Comparison of ENCODE assay signal across 26 mouse cellular contexts in the genomic region with DNA sequence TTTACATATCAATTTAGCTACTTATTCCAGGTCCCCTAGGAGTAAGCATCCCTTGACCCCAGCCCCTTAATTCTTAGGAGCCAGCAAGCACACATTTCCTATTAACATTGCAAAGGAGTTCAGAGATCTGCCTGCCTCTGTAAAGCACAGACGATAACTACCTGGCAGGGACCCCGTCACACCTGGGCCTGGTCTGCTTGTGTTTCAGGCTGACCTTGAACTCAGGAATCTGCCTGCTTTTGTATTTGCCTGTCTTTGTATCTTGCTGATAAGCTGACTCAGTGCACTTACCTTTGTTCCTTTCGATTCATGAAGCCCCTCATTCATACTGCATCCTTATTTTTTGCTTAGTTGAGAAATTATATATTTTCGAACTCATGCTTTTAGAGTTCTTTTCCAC. TPM values are rescaled to one million over a fixed set of nuclear protein-coding genes. Genes with fewer than 3 reads are reported as not detected.
A peak's percentile ranks its signal among the peaks of the same experiment; 100 is the strongest.
DNase-seq lines count a peak whose midpoint lies in the region; ATAC-seq and TF ChIP-seq lines count a peak whose summit lies in the region.
"Had no signal": no experiment of that assay in that cellular context is flagged by ENCODE, and none has a peak within 500 bp of the region (broad histone marks: within the 10 kb centered on the region; RNA-seq: fewer than 3 reads in every experiment).

No protein-coding gene starts in this region.

- in situ Hi-C loops in ES-E14 (cut with MboI; ENCODE audit: low sequenced_read_pairs in 2 of 2, unreplicated experiment in 2 of 2), result no loop called here

- TF ChIP-seq POLR2A in ES-Bruce4 (IDR thresholded peaks at IDR 0.05; ENCODE audit: insufficient read depth, low read length), result no peak

- TF ChIP-seq CTCF in ES-Bruce4 (IDR thresholded peaks at IDR 0.05; ENCODE audit: low read depth, low read length), result no peak

- no peak overlapping the region for H3K4me2 ChIP-seq in forebrain, embryonic 11.5 days (ENCODE audit: low read depth, low read length, severe bottlenecking)
- H3K4me2 ChIP-seq in forebrain, embryonic 14.5 days (ENCODE audit: low read length), result no peak overlapping the region
- H3K4me2 ChIP-seq: embryonic facial prominence, embryonic 12.5 days; forebrain, embryonic 12.5 days; forebrain, embryonic 15.5 days had no signal

- H3K27me3 ChIP-seq in forebrain, embryonic 11.5 days (ENCODE audit: control insufficient read depth, insufficient read depth, low read length), result no peaks in the 10 kb centered on the region
- no peaks in the 10 kb centered on the region for H3K27me3 ChIP-seq in forebrain, embryonic 14.5 days (replicated peaks; ENCODE audit: control insufficient read depth, insufficient read depth, low read length)
- H3K27me3 ChIP-seq in ES-Bruce4 (ENCODE audit: control insufficient read depth, insufficient read depth, low read length, poor library complexity, severe bottlenecking), result no peaks in the 10 kb centered on the region
- H3K27me3 ChIP-seq: CH12.LX; embryonic facial prominence, embryonic 12.5 days; forebrain, embryonic 12.5 days; forebrain, embryonic 15.5 days had no signal

- no peak overlapping the region for H3K9ac ChIP-seq in forebrain, embryonic 11.5 days (ENCODE audit: low read length)
- no peak overlapping the region for H3K9ac ChIP-seq in forebrain, embryonic 14.5 days (ENCODE audit: low read length)
- H3K9ac ChIP-seq in ES-Bruce4 (ENCODE audit: low read depth, poor library complexity, severe bottlenecking) (no peak overlapping the region), ES-E14 (ENCODE audit: insufficient read depth, low read depth, low read length, poor library complexity, severe bottlenecking) (no peak overlapping the region)
- H3K9ac ChIP-seq: embryonic facial prominence, embryonic 12.5 days; forebrain, embryonic 12.5 days; forebrain, embryonic 15.5 days; forebrain, postnatal 0 days had no signal

- H3K36me3 ChIP-seq in forebrain, embryonic 11.5 days (ENCODE audit: control insufficient read depth, insufficient read depth, low read length), result no peaks in the 10 kb centered on the region
- peaks cover 10% of the 10 kb centered on the region for H3K36me3 ChIP-seq in forebrain, embryonic 14.5 days (ENCODE audit: control insufficient read depth, insufficient read depth, low read length)
- peaks cover 10% of the 10 kb centered on the region for H3K36me3 ChIP-seq in ES-Bruce4 (ENCODE audit: control insufficient read depth, insufficient read depth, low read length, poor library complexity, severe bottlenecking)
- peaks cover 8% of the 10 kb centered on the region; the same call in 1 of the 2 replicates for H3K36me3 ChIP-seq in ES-E14 (ENCODE audit: control insufficient read depth, insufficient read depth, low read length, poor library complexity, severe bottlenecking)

- no peaks in the 10 kb centered on the region for H3K4me1 ChIP-seq in forebrain, embryonic 11.5 days (replicated peaks; ENCODE audit: control insufficient read depth, insufficient read depth, low read length)
- no peaks in the 10 kb centered on the region for H3K4me1 ChIP-seq in forebrain, embryonic 14.5 days (ENCODE audit: control insufficient read depth, insufficient read depth, low read length)
- H3K4me1 ChIP-seq in ES-Bruce4 (ENCODE audit: control insufficient read depth, insufficient read depth, low read length) (no peaks in the 10 kb centered on the region), ES-E14 (ENCODE audit: control insufficient read depth in 2 of 2, insufficient read depth in 2 of 2, low read length in 2 of 2, poor library complexity in 1 of 2) (peaks cover 0 to 23% of the 10 kb centered on the region in 2 experiments; a peak in 3 of 4 replicates)
- H3K4me1 ChIP-seq: embryonic facial prominence, embryonic 12.5 days; forebrain, embryonic 12.5 days; forebrain, embryonic 15.5 days had no signal

- peak; percentile 24 for DNase-seq in forebrain, embryonic 11.5 days (ENCODE audit: low spot score)
- no peak for DNase-seq in forebrain, embryonic 14.5 days (ENCODE audit: low spot score)
- DNase-seq in ES-E14 (ENCODE audit: low read depth, low spot score), result no peak
- peak; percentile 33 for DNase-seq in ZHBTc4 (ENCODE audit: low read depth, low spot score)
- DNase-seq in right cerebral cortex, postnatal 10 days (ENCODE audit: low spot score in 2 of 2), result no peak
- DNase-seq in adrenal gland, postnatal 10 days, result no peak
- DNase-seq: adrenal gland, adult 2 months; adrenal gland, postnatal 14 days; adrenal gland, postnatal 36 days; B cell, adult 2 months; cerebellum, adult 11-12 months; cerebellum, adult 2 months; cerebellum, adult 9-10 months; cerebellum, postnatal 10 days; cerebellum, postnatal 25 days; forebrain, postnatal 0 days had no signal

- H3K27ac ChIP-seq in forebrain, embryonic 11.5 days (ENCODE audit: low read depth, low read length), result no peak overlapping the region
- no peak overlapping the region for H3K27ac ChIP-seq in forebrain, embryonic 14.5 days (ENCODE audit: low read depth, low read length)
- H3K27ac ChIP-seq in ES-Bruce4 (ENCODE audit: insufficient read depth, low read length) (peak overlapping the region; percentile 21; the same call in 1 of the 2 replicates), ES-E14 (ENCODE audit: insufficient read depth, low read depth, low read length, poor library complexity, severe bottlenecking) (peak overlapping the region; percentile 68; the same call in 1 of the 2 replicates)
- H3K27ac ChIP-seq: embryonic facial prominence, embryonic 10.5 days; embryonic facial prominence, embryonic 12.5 days; forebrain, embryonic 12.5 days; forebrain, embryonic 15.5 days had no signal

- 93% methylated on average over 4 of the region's 4 CpGs for WGBS in forebrain, embryonic 11.5 days
- 87% methylated on average over 4 of the region's 4 CpGs for WGBS in forebrain, embryonic 14.5 days

- 0 out of 2 replicates have a peak, but pooled peaks have one; percentile 37 for TF ChIP-seq EP300 in ES-Bruce4 (IDR thresholded peaks at IDR 0.05; ENCODE audit: insufficient read depth, low read depth, low read length)

- ATAC-seq in forebrain, embryonic 11.5 days (replicated peaks; ENCODE audit: low FRiP score), result no peak
- no peak for ATAC-seq in forebrain, embryonic 14.5 days
- ATAC-seq: CD4-positive, CD25-positive, alpha-beta regulatory T cell, adult 4 months; forebrain, embryonic 15.5 days; forebrain, postnatal 0 days had no signal

- no peaks in the 10 kb centered on the region for H3K9me3 ChIP-seq in forebrain, embryonic 11.5 days (ENCODE audit: control insufficient read depth, low read length)
- H3K9me3 ChIP-seq in forebrain, embryonic 14.5 days (replicated peaks; ENCODE audit: control insufficient read depth, low read length), result no peaks in the 10 kb centered on the region
- H3K9me3 ChIP-seq in ES-Bruce4 (replicated peaks; ENCODE audit: control insufficient read depth, insufficient read depth, low read length, poor library complexity, severe bottlenecking) (no peaks in the 10 kb centered on the region), ES-E14 (ENCODE audit: control insufficient read depth, insufficient read depth, low read depth, low read length) (no peaks in the 10 kb centered on the region)
- H3K9me3 ChIP-seq: embryonic facial prominence, embryonic 10.5 days; embryonic facial prominence, embryonic 12.5 days; forebrain, embryonic 12.5 days; forebrain, embryonic 15.5 days had no signal

- H3K4me3 ChIP-seq in forebrain, embryonic 11.5 days (ENCODE audit: low read depth, low read length), result no peak overlapping the region
- no peak overlapping the region for H3K4me3 ChIP-seq in forebrain, embryonic 14.5 days (ENCODE audit: low read depth, low read length)
- H3K4me3 ChIP-seq in ES-Bruce4 (ENCODE audit: low read depth, low read length), result no peak overlapping the region
- H3K4me3 ChIP-seq in ES-E14 (ENCODE audit: insufficient read depth in 1 of 2, low read depth in 1 of 2, low read length in 2 of 2, poor library complexity in 1 of 2, severe bottlenecking in 1 of 2), result no peak overlapping the region
- H3K4me3 ChIP-seq: embryonic facial prominence, embryonic 10.5 days; embryonic facial prominence, embryonic 12.5 days; forebrain, embryonic 12.5 days; forebrain, embryonic 15.5 days had no signal

TF ChIP-seq in ES-E14, 5 proteins besides CTCF, POLR2A, EP300 and RAD21:
- TF ChIP-seq ZNF384 (IDR thresholded peaks at IDR 0.05; ENCODE audit: low read depth, low read length) (no peak), MAFK (IDR thresholded peaks at IDR 0.05; ENCODE audit: insufficient read depth, low read depth, low read length) (no peak), HCFC1 (IDR thresholded peaks at IDR 0.05; ENCODE audit: borderline replicate concordance, insufficient read depth, low read length) (no peak), CHD2 (IDR thresholded peaks at IDR 0.05; ENCODE audit: low read depth, low read length) (no peak), ZC3H11A (IDR thresholded peaks at IDR 0.05; ENCODE audit: borderline replicate concordance, low read depth, low read length) (no peak)

RNA-seq across cellular contexts. Expression of gene Dph3, which starts 21.4 kb away (rescaled TPM):
- polyA plus RNA-seq in forebrain, embryonic 11.5 days (2014; fragmentation: Nextera tagmentation; extraction: Ambion mirVana), result 97.7 and 99.9 TPM in 2 replicates
- polyA plus RNA-seq in forebrain, embryonic 14.5 days (2014; fragmentation: Nextera tagmentation; extraction: Ambion mirVana), result 81.5 and 93.3 TPM in 2 replicates
- 55.0 and 58.7 TPM in 2 replicates for polyA plus RNA-seq in ES-Bruce4 (2011; ENCODE audit: insufficient read depth, insufficient read length, low read depth, missing spikeins)
- total RNA-seq in ES-E14 (2012; rRNA removed), result 52.4 and 75.8 TPM in 2 replicates
- total RNA-seq in adrenal gland, postnatal 10 days (2021), result 10 to 100 TPM; 63.0 to 64.2 TPM

RNA-seq across cellular contexts. Expression of gene Oxnad1, which starts 21.7 kb away (rescaled TPM):
- 20.2 and 20.7 TPM in 2 replicates for polyA plus RNA-seq in forebrain, embryonic 11.5 days (2014; fragmentation: Nextera tagmentation; extraction: Ambion mirVana)
- 16.4 and 20.4 TPM in 2 replicates for polyA plus RNA-seq in forebrain, embryonic 14.5 days (2014; fragmentation: Nextera tagmentation; extraction: Ambion mirVana)
- polyA plus RNA-seq in ES-Bruce4 (2011; ENCODE audit: insufficient read depth, insufficient read length, low read depth, missing spikeins), result 36.4 and 40.8 TPM in 2 replicates
- total RNA-seq in ES-E14 (2012; rRNA removed), result 44.0 and 45.7 TPM in 2 replicates
- total RNA-seq in adrenal gland, postnatal 10 days (2021), result 10 to 100 TPM; 49.9 to 59.8 TPM

RNA-seq across cellular contexts. Expression of gene Msmb, which starts 34.9 kb away (rescaled TPM):
- not detected in 2 replicates for polyA plus RNA-seq in forebrain, embryonic 11.5 days (2014; fragmentation: Nextera tagmentation; extraction: Ambion mirVana)
- polyA plus RNA-seq in forebrain, embryonic 14.5 days (2014; fragmentation: Nextera tagmentation; extraction: Ambion mirVana), result not detected in 2 replicates
- not detected in 2 replicates for polyA plus RNA-seq in ES-Bruce4 (2011; ENCODE audit: insufficient read depth, insufficient read length, low read depth, missing spikeins)
- not detected in 2 replicates for total RNA-seq in ES-E14 (2012; rRNA removed)
- total RNA-seq in adrenal gland, postnatal 10 days (2021), result not detected
- total RNA-seq: adrenal gland, adult 2 months; adrenal gland, postnatal 14 days; adrenal gland, postnatal 36 days; CH12.LX; forebrain, postnatal 0 days; MEL had no signal
- polyA plus RNA-seq: adrenal gland, adult 2 months; CD4-positive, CD25-positive, alpha-beta regulatory T cell, adult 4 months; cerebellum, adult 2 months; cortical plate, adult 2 months; embryonic facial prominence, embryonic 10.5 days; embryonic facial prominence, embryonic 12.5 days; embryonic facial prominence, embryonic 14.5 days; forebrain, embryonic 12.5 days; forebrain, embryonic 15.5 days; forebrain, postnatal 0 days had no signal

RNA-seq across cellular contexts. Expression of gene Ncoa4, which starts 52.8 kb away (rescaled TPM):
- polyA plus RNA-seq in forebrain, embryonic 11.5 days (2014; fragmentation: Nextera tagmentation; extraction: Ambion mirVana), result 102 and 105 TPM in 2 replicates
- polyA plus RNA-seq in forebrain, embryonic 14.5 days (2014; fragmentation: Nextera tagmentation; extraction: Ambion mirVana), result 137 and 145 TPM in 2 replicates
- 119 and 125 TPM in 2 replicates for polyA plus RNA-seq in ES-Bruce4 (2011; ENCODE audit: insufficient read depth, insufficient read length, low read depth, missing spikeins)
- total RNA-seq in ES-E14 (2012; rRNA removed), result 53.7 and 89.6 TPM in 2 replicates
- total RNA-seq in adrenal gland, postnatal 10 days (2021), result 100 to 1,000 TPM; 154 to 170 TPM

Comparison
In these comparisons a context has a peak if more than half of its experiments do, and no peak if none do; other contexts are left out.
1. DNase-seq: peak in forebrain, embryonic 11.5 days (single experiment) and ZHBTc4 (single experiment); none in forebrain, embryonic 14.5 days (single experiment), ES-E14 (single experiment), right cerebral cortex, postnatal 10 days (0 of 2) and adrenal gland, postnatal 10 days (single experiment).
2. H3K27ac ChIP-seq: peak in ES-Bruce4 (single experiment) and ES-E14 (single experiment); none in forebrain, embryonic 11.5 days (single experiment) and forebrain, embryonic 14.5 days (single experiment).